Mouse (Mus musculus) layer of hippocampus, postnatal 10 days (tissue): ENCODE results near the gene Cldn34b2. TPM values are rescaled to one million over a fixed set of nuclear protein-coding genes. Genes with fewer than 3 reads are reported as not detected.
"Not testable (repeated sequence)": the region's sequence is repeated elsewhere in the genome, so short reads cannot be mapped to it uniquely, and the experiment has no call there.

ENCODE experiments used
- DNase-seq, 2 experiments: peaks; one replicate each; pipeline ENCODE4 v3.0.0; 2021; ENCODE audit warnings: low spot score in 2 of 2
- long read RNA-seq: library from polyadenylated mRNA; stranded (forward); transcript quantifications from one replicate; pipeline ENCODE4 v2.0.0, GENCODE M21; 2023
- total RNA-seq, 2 experiments: library from RNA; stranded (reverse); gene quantifications; 2 replicates each; pipeline ENCODE4 v1.2.3; 2021

The Cldn34b2 gene
- total RNA-seq, result not detected
- long read RNA-seq, result 0 reads

DNA sequence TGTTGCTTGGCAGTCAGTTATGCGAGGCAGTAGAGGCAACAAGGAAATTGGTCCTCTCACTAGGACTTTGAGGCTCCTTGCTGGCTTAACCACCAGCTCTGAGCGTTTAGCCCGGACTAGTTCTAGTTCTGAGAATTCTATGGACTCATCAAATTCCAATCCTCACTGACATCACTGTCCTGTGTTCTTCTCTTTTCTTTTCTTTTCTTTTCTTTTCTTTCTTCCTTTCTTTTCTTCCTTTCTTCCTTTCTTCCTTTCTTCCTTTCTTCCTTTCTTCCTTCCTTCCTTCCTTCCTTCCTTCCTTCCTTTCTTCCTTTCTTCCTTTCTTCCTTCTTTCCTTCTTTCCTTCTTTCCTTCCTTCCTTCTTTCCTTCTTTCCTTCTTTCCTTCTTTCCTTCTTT is at the start of gene Cldn34b2:
TSS of gene Cldn34b2 (minus strand) at position 101 of the 400 bp plus-strand sequence.
- DNase-seq, result not testable (repeated sequence)

DNA sequence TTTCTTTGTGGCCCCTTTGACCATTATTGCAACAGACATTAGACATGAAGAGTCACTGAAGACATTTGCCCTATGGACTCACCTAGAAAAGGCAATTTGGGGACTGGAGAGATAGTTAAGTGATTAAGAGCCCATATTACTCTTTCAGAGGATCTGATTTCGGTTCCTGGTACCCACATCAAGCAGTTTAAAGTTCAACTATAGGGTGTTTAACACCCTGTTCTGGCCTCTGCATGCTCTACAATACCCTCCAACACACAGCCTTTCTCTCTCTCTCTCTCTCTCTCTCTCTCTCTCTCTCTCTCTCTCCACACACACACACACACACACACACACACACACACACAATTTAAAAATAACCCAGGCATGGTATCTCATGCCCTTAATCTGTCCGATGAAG is 49.4 kb upstream of the Cldn34b2 start:
- DNase-seq, result no peak

DNA sequence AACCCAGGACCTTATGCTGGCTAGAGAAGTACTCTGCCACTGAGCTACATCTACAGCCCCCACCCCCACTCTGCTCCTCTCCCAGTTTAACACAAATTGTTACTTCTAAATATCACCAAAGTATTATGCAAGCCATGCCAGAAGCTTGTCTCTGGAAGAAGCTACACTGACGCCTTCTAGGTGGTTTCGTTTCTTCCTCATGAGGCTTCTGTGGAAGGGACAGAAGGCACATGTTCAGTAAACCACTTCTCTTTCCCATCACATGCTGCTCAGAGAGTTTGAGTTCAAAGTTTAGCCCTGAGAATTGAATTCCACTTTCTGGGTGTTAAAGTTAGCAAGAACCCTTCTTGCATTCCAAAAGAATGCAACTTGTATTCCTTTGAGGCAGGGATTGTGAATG is 49.0 kb upstream of the Cldn34b2 start:
- no peak for DNase-seq

DNA sequence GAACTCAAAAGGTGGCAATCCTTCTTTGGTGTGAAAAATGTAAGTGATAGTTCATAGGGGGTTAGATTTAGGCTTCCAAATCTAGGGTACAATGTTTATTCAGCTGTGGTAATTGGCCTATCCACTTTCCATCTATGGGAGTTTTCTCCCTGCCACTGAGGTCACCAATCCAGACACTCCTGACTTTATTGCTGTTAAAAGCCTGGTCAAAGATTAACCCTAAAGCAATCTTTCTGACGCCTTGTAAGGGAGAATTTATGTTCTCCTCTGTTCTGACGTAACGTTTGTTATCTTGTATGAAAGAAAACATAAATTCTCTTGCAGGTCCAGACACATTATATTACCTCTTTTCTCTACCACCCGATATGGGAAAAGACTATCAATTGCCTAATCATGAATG is 47.4 kb upstream of the Cldn34b2 start:
- DNase-seq, result no peak

DNA sequence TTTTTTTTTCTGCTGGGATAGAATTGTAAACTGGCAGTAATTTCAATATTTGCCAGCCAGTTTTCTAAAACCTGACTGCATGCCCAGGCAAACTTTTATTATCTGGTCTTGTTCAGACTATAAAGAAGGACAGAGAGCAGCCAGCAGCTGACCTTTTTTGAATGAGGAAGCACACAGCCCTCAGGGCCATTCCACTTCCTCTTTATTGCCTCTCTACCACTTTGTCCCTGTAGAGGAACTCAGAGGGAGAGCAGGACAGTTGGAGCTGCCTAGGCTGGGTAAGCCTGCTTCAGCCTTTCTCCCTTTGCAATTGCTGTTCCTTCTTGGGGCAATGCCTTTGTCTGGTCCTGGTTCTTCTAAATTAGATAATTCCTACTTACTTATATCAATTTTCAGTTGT is 44.1 kb upstream of the Cldn34b2 start:
- DNase-seq, result no peak

GRCm38 (mm10) chrX:155171754-155172153 is 43.5 kb upstream of the Cldn34b2 start:
- no peak for DNase-seq

DNA sequence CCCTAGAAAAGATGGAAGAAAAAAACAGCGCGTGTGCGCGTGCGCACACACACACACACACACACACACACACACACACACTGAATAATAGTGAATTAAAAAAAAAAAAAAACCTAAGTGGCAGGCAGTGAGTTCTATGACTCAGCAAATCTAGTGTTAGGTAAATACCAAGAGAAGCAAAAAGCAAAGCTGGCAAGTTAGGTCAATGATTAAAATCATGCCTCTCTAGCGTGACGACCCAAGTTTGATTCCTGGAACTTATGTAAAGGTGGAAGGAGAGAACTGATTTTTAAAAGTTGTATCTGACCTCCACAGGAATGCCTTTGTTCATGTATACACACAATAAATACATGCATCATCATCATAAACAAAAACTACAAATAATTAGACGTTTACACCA is 41.7 kb upstream of the Cldn34b2 start:
- no peak for DNase-seq

GRCm38 (mm10) chrX:155167667-155168066 is 39.5 kb upstream of the Cldn34b2 start:
- DNase-seq, result no peak

GRCm38 (mm10) chrX:155166313-155166712 is 38.1 kb upstream of the Cldn34b2 start:
- no peak for DNase-seq

GRCm38 (mm10) chrX:155163553-155163952 is 35.3 kb upstream of the Cldn34b2 start:
- DNase-seq, result no peak

- DNase-seq, result no peak
Observed at GRCm38 (mm10) chrX:155151868-155152267, 23.7 kb upstream of the Cldn34b2 start.

DNA sequence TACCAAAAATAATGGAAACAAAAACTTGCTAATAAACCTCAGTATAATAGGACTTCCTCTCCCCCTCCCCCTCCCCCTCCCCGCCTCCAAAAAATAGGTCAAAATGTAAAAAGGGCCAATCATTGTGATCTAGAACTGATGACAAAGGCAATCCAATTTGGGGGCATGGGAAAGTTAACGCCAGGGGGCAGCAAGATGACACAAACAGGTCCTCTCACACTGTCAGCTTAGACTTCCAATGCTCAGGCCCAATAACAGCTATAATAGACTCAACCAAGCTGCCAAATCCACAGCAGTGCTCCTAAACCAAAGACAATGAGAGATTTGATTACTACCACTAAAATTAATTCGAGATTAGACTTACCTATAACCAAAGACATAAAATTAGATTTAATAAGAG is 16.5 kb upstream of the Cldn34b2 start:
- DNase-seq, result peak; percentile 19 to 40

- peak; percentile 2 to 9 for DNase-seq
Observed at GRCm38 (mm10) chrX:155098024-155098423, 30.2 kb downstream of the Cldn34b2 start.

DNA sequence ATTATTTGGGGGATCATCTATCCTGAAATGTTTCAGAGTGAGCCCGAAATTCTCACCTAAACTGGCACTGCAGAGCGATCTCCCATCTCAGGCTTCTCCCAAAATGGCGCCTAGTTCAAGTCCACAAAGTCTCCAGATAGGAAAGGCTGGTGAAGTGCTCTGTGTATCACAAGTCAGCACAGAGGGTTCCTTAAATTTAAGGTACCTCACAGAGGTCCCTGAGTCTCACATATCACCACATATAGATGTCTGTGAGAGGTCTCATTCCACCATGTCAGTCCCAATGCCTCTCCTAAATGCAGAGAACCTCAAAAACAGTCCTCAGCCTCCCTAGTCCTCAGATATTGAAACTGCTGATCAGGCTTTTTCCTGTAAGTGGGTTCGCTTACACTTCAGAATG is 34.6 kb downstream of the Cldn34b2 start, which contains the start of gene Magea2:
TSS of gene Magea2 (minus strand) at position 101 of the 400 bp plus-strand sequence.
- not testable (repeated sequence) for DNase-seq

GRCm38 (mm10) chrX:155089693-155090092 is 38.5 kb downstream of the Cldn34b2 start, which contains the start of gene Magea1:
Magea1 (minus strand) TSS chrX:155089793.
- DNase-seq, result not testable (repeated sequence)

Other genes starting within 250 kb of the Cldn34b2 start
- not detected for gene Cldn34b1, start 238.1 kb downstream of the Cldn34b2 start, total RNA-seq
- gene Magea6, start 192.4 kb downstream of the Cldn34b2 start, total RNA-seq, result not detected
- not detected for gene Magea3, start 178.9 kb downstream of the Cldn34b2 start, total RNA-seq
- not detected for gene Magea8, start 132.6 kb downstream of the Cldn34b2 start, total RNA-seq
- not detected for gene Magea5, start 65.3 kb downstream of the Cldn34b2 start, total RNA-seq
- gene Magea1, start 38.6 kb downstream of the Cldn34b2 start, total RNA-seq, result not detected
- gene Magea2, start 34.7 kb downstream of the Cldn34b2 start, total RNA-seq, result not detected
- 10 to 100 TPM; 59.8 to 60.3 TPM for gene Sat1, start 88.0 kb upstream of the Cldn34b2 start, total RNA-seq
- 10 to 100 TPM; 27.7 to 33.1 TPM for gene Acot9, start 134.0 kb upstream of the Cldn34b2 start, total RNA-seq
- 10 to 100 TPM; 23.2 to 23.7 TPM for gene Prdx4, start 212.3 kb upstream of the Cldn34b2 start, total RNA-seq